Mouse (Mus musculus): ENCODE measurements around the gene Akr1b10.

DNA sequence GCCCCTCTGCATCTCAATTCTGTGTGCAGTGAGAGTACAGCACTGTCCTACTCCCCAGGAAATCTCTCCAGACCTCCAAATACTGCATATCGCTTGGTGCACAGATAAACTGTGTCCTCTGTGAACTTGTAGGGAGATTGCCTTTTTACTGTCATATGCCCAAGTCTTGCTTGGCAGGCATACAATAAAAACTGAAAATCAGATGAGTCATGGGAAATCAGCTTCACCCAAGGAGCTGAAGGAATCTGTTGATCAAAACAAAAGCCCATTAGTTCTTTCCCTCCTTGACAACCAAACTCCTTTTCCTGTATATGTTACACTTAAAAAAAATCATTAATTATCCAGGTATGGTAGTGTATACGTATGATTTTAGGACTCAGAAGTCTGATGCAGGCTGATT is 59.8 kb downstream of the Akr1b10 start:
- TF ChIP-seq TAL1 (IDR thresholded peaks at IDR 0.05; ENCODE audit: low read length) (no peak), GATA1 (IDR thresholded peaks at IDR 0.05; ENCODE audit: low read length) (no peak)

Measured in erythroblast, embryonic 14.5 days (primary cell).